Mouse (Mus musculus) lung, adult 2 months (tissue): ENCODE measurements around the gene Sh2d6.

Experiments used
- CTCF ChIP-seq: fragments of 200-500 bp; IDR thresholded peaks from 2 replicates; pipeline ENCODE4 v1.5.1; 2011; ENCODE audit warnings: mild to moderate bottlenecking, low read length, control low read depth; ENCODE audit not compliant: insufficient read depth
- POLR2A ChIP-seq: fragments of 200-500 bp; IDR thresholded peaks from 2 replicates; pipeline ENCODE4 v1.6.1; 2011; ENCODE audit warnings: low read depth, mild to moderate bottlenecking, control low read depth, low read length, borderline replicate concordance; ENCODE audit errors: extremely low read depth

DNA sequence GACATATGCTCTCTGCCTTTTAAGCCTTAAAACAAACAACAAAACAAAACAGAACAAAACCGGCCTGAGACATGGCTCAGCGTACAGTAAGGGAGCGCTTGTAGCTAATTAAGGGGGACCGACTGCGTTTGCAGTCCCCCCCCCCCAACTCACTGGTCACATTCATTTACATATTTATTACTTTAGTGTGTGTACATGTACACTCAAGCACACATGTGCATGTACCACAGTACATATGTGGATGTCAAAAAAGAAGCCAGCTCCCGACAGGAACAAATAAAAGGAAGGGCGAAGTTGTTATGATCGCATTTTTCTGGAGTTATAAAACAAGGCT, 31.5 kb upstream of the Sh2d6 start:
- TF ChIP-seq POLR2A (no peak), CTCF (no peak)
